Mouse (Mus musculus) hindbrain, postnatal 0 days (tissue): Measurements from ENCODE around the gene Fgf18. TPM values are rescaled to one million over a fixed set of nuclear protein-coding genes. Genes with fewer than 3 reads are reported as not detected.
A peak's percentile ranks its signal among the peaks of the same experiment; 100 is the strongest.

Experiments
- ATAC-seq: fragments of 200-750 bp; cut with Nextera tagmentation; 2 replicates; pipeline ENCODE4 v1.8.0; 2017; ENCODE audit warnings: mild to moderate bottlenecking, moderate TSS enrichment, moderate library complexity
- DNase-seq: peaks from one replicate; pipeline ENCODE4 v3.0.0-alpha.2; 2015; ENCODE audit warnings: low spot score
- H3K27ac ChIP-seq: fragments of 300-500 bp; sonication (generic); 2 replicates; pipeline ENCODE4 v1.5.1; 2014; ENCODE audit warnings: mild to moderate bottlenecking
- H3K27me3 ChIP-seq: fragments of 300-500 bp; sonication (generic); 2 replicates; pipeline ENCODE4 v1.6.1; 2014; ENCODE audit warnings: low read length, mixed read lengths; ENCODE audit not compliant: insufficient read depth
- H3K36me3 ChIP-seq: fragments of 300-500 bp; sonication (generic); 2 replicates; pipeline ENCODE4 v1.6.1; 2014; ENCODE audit warnings: low read length, mixed read lengths; ENCODE audit not compliant: insufficient read depth
- H3K4me1 ChIP-seq: fragments of 300-500 bp; sonication (generic); 2 replicates; pipeline ENCODE4 v1.6.1; 2014; ENCODE audit warnings: antibody characterized with exemption, low read length, mixed read lengths; ENCODE audit not compliant: insufficient read depth
- H3K4me2 ChIP-seq: fragments of 300-500 bp; sonication (generic); 2 replicates; pipeline ENCODE4 v1.6.1; 2014; ENCODE audit warnings: low read depth, mild to moderate bottlenecking, low read length, moderate library complexity, mixed read lengths
- H3K4me3 ChIP-seq: fragments of 300-500 bp; sonication (generic); 2 replicates; pipeline ENCODE4 v1.5.1; 2014; ENCODE audit warnings: low read length
- H3K9ac ChIP-seq: fragments of 300-500 bp; sonication (generic); replicated peaks from 2 replicates; pipeline ENCODE4 v1.6.1; 2014; ENCODE audit warnings: mild to moderate bottlenecking, low read length, moderate library complexity, mixed read lengths
- H3K9me3 ChIP-seq: fragments of 300-500 bp; sonication (generic); 2 replicates; pipeline ENCODE4 v1.6.1; 2016; ENCODE audit warnings: low read length, mixed read lengths
- CTCF ChIP-seq: IDR thresholded peaks from 2 replicates; pipeline ENCODE4 v1.5.1; 2016; ENCODE audit warnings: antibody characterized with exemption, control low read depth, low read depth
- WGBS: fragments of 180-500 bp; shearing (Covaris S2); extraction: QIAGEN DNeasy Blood & Tissue Kit; methylation state at CpG from one replicate; pipeline ENCODE4 v1.1.7; 2014; 5-methylcytosine and 5-hydroxymethylcytosine counted together
- polyA plus RNA-seq: library from polyadenylated mRNA; unstranded; fragments of >200 nt; fragmentation: Nextera tagmentation; extraction: Ambion mirVana; gene quantifications from 2 replicates; pipeline ENCODE4 v1.2.1, GENCODE M21; 2015
- total RNA-seq: library from RNA; depleted of rRNA; stranded (reverse); fragments of >200 nt; gene quantifications from 2 replicates; pipeline ENCODE4 v1.2.3, GENCODE M21; 2014

Fgf18 gene
- total and polyA plus RNA-seq, 2 experiments from 2014 or later: 6.3 to 10.3 TPM

DNA sequence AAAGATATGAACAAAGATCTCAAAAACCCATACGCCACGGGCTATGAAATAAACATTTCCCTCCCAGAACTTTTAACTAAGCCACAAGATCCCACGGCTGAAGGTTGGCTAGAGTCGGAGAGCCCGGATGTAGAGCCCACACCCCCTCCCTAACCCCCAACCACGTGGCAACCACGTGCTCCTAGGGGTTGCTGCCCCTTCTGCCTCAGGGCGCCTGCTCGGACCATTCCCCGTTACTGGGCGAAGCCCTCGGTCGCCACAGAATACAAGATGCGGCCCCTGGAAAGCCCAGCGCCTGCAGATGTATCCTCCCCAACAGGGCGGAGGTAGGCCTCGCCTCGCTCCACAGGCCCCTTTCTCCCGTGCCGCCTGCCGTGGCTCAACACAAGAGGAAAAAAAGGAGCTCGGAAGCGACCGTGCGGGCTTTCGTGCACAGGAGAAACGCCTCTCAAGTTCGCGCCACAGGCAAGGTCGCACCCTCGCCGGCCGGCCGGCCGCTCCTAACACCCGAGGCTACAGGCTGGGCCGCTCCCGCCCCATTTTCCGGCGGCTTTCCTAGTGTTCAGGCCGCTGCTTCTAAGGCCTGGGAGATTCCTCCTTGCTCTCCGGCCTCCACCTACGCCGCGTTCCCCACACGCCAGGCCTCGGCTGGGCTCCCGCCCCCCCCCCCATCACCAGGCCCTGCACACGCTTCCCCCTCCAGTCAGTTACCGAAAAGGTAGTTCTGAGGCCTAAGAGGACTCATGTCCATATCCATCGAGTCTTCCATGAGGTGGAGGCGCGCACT lies 15.2 kb upstream of the Fgf18 start:
- Histone ChIP-seq H3K9ac (peak overlapping the region; percentile 90), H3K9me3 (no peaks in the 10 kb centered on the region), H3K27me3 (no peaks in the 10 kb centered on the region), H3K4me2 (peak overlapping the region; percentile 93), H3K27ac (peak overlapping the region; percentile 91), H3K4me3 (peak overlapping the region; percentile 96), H3K4me1 (peaks cover 8% of the 10 kb centered on the region), H3K36me3 (peaks cover 17% of the 10 kb centered on the region; the same call in 1 of the 2 replicates)
- WGBS: 3% methylated on average over 50 of the region's 53 CpGs
- peak; percentile 78 for ATAC-seq
- peak; percentile 86 for DNase-seq
- no peak for TF ChIP-seq CTCF

DNA sequence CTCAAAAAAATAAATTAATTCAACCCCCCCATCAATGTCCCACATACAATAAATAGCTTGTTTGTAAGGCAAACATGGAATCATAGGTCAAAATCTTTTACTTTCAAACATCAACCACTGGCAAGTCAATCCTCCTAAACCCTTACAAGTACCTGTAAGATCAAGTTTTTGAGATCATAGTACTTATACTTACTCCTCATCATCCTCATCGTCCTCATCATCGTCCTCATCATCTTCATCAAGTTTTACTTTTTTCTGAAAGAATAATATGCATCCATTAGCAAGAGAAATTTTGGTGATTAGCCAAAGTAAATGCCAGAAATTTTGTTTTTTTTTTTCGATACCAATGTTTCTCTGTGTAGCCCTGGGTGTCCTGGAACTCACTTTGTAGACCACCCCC lies 12.5 kb upstream of the Fgf18 start:
- Histone ChIP-seq H3K9me3 (no peaks in the 10 kb centered on the region), H3K27ac (no peak overlapping the region), H3K4me1 (peaks cover 8% of the 10 kb centered on the region), H3K9ac (no peak overlapping the region), H3K36me3 (peaks cover 33% of the 10 kb centered on the region), H3K4me2 (no peak overlapping the region), H3K4me3 (no peak overlapping the region), H3K27me3 (no peaks in the 10 kb centered on the region)
- DNase-seq: no peak
- ATAC-seq: no peak
- no peak for TF ChIP-seq CTCF
- WGBS: 97% methylated on average over 3 of the region's 3 CpGs

DNA sequence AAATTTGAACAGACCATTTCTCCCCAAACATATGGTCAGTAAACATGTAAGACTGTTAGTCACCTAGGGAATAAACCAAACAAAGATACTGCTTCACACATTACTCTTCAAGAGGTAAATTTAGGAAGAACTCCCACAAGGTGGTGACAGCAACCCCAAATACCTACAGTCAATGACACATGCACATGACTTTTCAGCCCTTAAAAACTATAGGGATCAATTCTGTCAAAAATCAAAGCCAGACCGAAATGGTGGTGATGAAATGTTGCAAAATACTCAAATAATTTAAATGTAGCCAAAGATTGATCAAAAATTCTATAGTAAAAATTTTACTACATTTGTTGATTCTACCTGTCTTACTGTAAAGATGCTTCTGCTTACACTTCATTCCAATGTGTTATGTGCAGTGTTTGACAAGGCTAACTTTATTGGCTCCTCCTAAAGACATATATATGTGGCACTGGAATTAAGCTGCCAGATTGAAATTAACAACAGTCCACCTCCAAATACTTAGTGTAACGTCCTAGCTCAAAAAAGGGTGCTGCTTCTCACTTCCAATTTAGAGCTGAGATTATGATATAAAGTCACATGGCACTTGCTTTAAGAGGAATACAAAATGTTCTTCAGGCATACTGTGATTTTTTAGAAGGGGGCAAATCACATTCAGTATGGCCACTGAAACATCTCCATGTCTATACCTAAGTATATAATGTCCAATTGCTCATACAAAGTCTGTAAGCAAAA lies 10.4 kb upstream of the Fgf18 start:
- DNase-seq (no peak), ATAC-seq (no peak)
- Histone ChIP-seq H3K9me3 (no peaks in the 10 kb centered on the region), H3K27me3 (no peaks in the 10 kb centered on the region), H3K27ac (no peak overlapping the region), H3K4me2 (no peak overlapping the region), H3K4me3 (no peak overlapping the region), H3K36me3 (peaks cover 38% of the 10 kb centered on the region), H3K9ac (no peak overlapping the region), H3K4me1 (peaks cover 8% of the 10 kb centered on the region; the same call in 1 of the 2 replicates)
- no peak for TF ChIP-seq CTCF
- 81% methylated on average over 2 of the region's 2 CpGs for WGBS

DNA sequence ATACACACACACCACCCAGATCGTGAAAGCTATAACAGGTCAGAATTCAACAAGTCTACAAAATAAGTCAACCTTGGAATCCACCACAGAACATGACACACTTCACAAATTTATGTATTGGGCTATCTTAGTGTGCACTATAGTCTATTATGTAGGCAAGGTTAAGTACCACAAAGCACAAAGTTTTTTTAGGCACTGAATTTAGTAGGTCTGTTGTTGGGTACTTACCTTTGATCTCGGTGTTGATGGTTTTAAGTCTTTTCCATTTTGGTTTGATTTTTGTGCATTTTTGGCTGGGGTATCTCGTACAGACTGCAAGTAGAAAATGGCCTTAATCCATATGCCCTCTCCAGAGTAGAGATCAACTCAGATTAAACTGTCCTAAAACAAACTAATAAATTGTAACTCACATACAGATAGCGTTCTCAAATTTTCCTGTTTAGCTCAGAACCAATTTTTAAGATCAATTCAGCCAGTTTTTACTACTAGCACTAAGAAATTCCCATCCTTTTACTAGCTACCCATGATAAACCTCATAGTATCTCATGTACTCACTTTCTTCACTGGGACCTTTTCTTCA lies 9.3 kb upstream of the Fgf18 start:
- no peak overlapping the region for H3K4me2 ChIP-seq
- ATAC-seq (no peak), DNase-seq (no peak)
- 89% methylated on average over 4 of the region's 4 CpGs for WGBS
- no peak overlapping the region for H3K27ac ChIP-seq
- no peaks in the 10 kb centered on the region for H3K9me3 ChIP-seq
- no peaks in the 10 kb centered on the region for H3K27me3 ChIP-seq
- no peak overlapping the region for H3K4me3 ChIP-seq
- no peak for TF ChIP-seq CTCF
- no peak overlapping the region for H3K9ac ChIP-seq
- H3K4me1 ChIP-seq: peaks cover 3% of the 10 kb centered on the region; the same call in 1 of the 2 replicates
- H3K36me3 ChIP-seq: peaks cover 44% of the 10 kb centered on the region

DNA sequence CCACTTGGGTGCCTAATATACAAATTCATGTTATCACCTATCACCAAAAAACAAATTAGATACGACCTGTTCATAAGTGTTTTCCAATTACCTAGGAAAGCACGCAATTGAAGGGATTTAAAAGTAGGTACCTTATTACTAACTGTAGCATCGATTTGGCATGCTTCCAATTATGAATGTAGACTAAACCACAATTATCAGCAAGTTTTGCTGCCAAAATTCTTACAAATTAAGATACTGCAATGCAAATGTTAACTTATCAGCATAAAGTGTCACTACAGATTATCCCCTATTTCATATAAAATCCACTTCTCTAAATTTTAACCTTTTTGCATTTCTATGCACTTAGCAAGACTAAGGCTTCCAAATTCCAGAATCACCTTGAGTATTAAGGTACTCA lies 7.3 kb upstream of the Fgf18 start:
- no peak for DNase-seq
- Histone ChIP-seq H3K9ac (no peak overlapping the region), H3K27me3 (no peaks in the 10 kb centered on the region), H3K27ac (no peak overlapping the region), H3K4me1 (no peaks in the 10 kb centered on the region), H3K4me2 (no peak overlapping the region), H3K4me3 (no peak overlapping the region), H3K36me3 (peaks cover 51% of the 10 kb centered on the region), H3K9me3 (no peaks in the 10 kb centered on the region)
- 94% methylated on average over 3 of the region's 3 CpGs for WGBS
- TF ChIP-seq CTCF: no peak
- no peak for ATAC-seq

DNA sequence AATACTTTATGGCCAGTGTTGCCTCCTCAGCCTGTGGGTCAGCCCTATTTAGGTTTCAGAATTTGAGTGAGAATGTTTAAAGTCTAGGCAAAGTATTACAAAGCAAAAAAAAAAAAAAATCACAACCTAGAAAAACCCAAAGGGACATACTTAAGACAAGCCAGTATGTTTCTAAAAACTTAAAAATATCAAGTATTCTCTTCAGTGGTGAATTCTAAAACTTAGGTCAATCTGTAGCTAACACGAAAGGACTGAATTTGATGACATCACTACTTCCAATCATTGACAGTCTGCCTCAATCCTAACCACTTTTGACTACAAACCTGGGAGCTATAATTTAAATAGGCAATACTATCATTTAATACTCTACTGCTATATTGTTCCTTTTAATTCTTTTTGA lies 5.8 kb upstream of the Fgf18 start:
- Histone ChIP-seq H3K9ac (no peak overlapping the region), H3K4me3 (no peak overlapping the region), H3K27ac (no peak overlapping the region), H3K36me3 (peaks cover 50% of the 10 kb centered on the region), H3K9me3 (no peaks in the 10 kb centered on the region), H3K4me2 (no peak overlapping the region), H3K4me1 (no peaks in the 10 kb centered on the region), H3K27me3 (no peaks in the 10 kb centered on the region)
- DNase-seq (no peak), ATAC-seq (no peak)
- WGBS: 85% methylated on average over 1 of the region's 1 CpGs
- no peak for TF ChIP-seq CTCF
